Mouse (Mus musculus) adrenal gland, postnatal 36 days (tissue): Measurements from ENCODE around the gene Vmn1r233. TPM values are rescaled to one million over a fixed set of nuclear protein-coding genes. Genes with fewer than 3 reads are reported as not detected.

Experiments used
- DNase-seq, 2 experiments: peaks; one replicate each; pipeline ENCODE4 v3.0.0; 2021; ENCODE audit warnings: mixed read lengths in 1 of 2
- long read RNA-seq, 2 experiments: library from polyadenylated mRNA; stranded (forward); transcript quantifications; one replicate each; pipeline ENCODE4 v2.0.0; 2021; ENCODE audit warnings: borderline sequencing depth in 2 of 2
- total RNA-seq, 2 experiments: library from RNA; stranded (reverse); gene quantifications; 2 replicates each; pipeline ENCODE4 v1.2.3; 2021

Gene Vmn1r233
- total RNA-seq = not detected
- long read RNA-seq, experiment 1 = 0 reads
- long read RNA-seq, experiment 2 = 0 reads

- no peak for DNase-seq
These were observed at the start of gene Vmn1r233 for GRCm38 (mm10) chr17:20996364-20996763. Vmn1r233 (minus strand) TSS chr17:20996464.

GRCm38 (mm10) chr17:21018410-21019080, 22.3 kb upstream of the Vmn1r233 start:
- no peak for DNase-seq

- peak in 1 of 2 experiments; percentile 11 for DNase-seq
These were observed 13.5 kb upstream of the Vmn1r233 start for GRCm38 (mm10) chr17:21009726-21010125.

GRCm38 (mm10) chr17:21008382-21009331, 12.4 kb upstream of the Vmn1r233 start, which contains the start of gene Zfp160:
Zfp160 (plus strand) TSS chr17:21008903.
- DNase-seq = peak; percentile 91 to 92

GRCm38 (mm10) chr17:20993716-20994115, 2.5 kb downstream of the Vmn1r233 start:
- no peak for DNase-seq

GRCm38 (mm10) chr17:20966681-20967080, 29.6 kb downstream of the Vmn1r233 start:
- DNase-seq = peak in 1 of 2 experiments; percentile 16

- no peak for DNase-seq
These were observed 30.8 kb downstream of the Vmn1r233 start for GRCm38 (mm10) chr17:20965421-20965820.

- DNase-seq = no peak
These were observed 35.9 kb downstream of the Vmn1r233 start for GRCm38 (mm10) chr17:20960386-20960785.

GRCm38 (mm10) chr17:20946636-20947035, 49.6 kb downstream of the Vmn1r233 start:
- no peak for DNase-seq

GRCm38 (mm10) chr17:20946026-20946565, 50.2 kb downstream of the Vmn1r233 start:
- DNase-seq = peak; percentile 19 to 20

GRCm38 (mm10) chr17:20944985-20945891, 51.0 kb downstream of the Vmn1r233 start, which contains the start of gene Ppp2r1a:
Ppp2r1a (plus strand) TSS chr17:20945311.
- peak; percentile 98 for DNase-seq

- DNase-seq = no peak
These were observed 52.0 kb downstream of the Vmn1r233 start for GRCm38 (mm10) chr17:20944226-20944625.

Other genes with a start within 250 kb of the Vmn1r233 start
- not detected for gene Vmn1r228, start 210.3 kb downstream of the Vmn1r233 start, total RNA-seq
- not detected for gene Vmn1r229, start 184.9 kb downstream of the Vmn1r233 start, total RNA-seq
- gene Vmn1r230, start 156.0 kb downstream of the Vmn1r233 start, total RNA-seq = not detected
- not detected for gene Vmn1r231, start 91.4 kb downstream of the Vmn1r233 start, total RNA-seq
- not detected for gene Vmn1r232, start 76.8 kb downstream of the Vmn1r233 start, total RNA-seq
- 100 to 1,000 TPM; 261 to 332 TPM for gene Ppp2r1a, start 51.2 kb downstream of the Vmn1r233 start, total RNA-seq
- gene Zfp160, start 12.4 kb upstream of the Vmn1r233 start, total RNA-seq = 10 to 100 TPM; 14.9 to 15.8 TPM
- gene Vmn1r234, start 229.6 kb upstream of the Vmn1r233 start, total RNA-seq = not detected